Mouse (Mus musculus) MEL (cell line): Measurements from ENCODE around the gene Abhd17a. TPM values are rescaled to one million over a fixed set of nuclear protein-coding genes. Genes with fewer than 3 reads are reported as not detected.
A peak's percentile ranks its signal among the peaks of the same experiment; 100 is the strongest.

Experiments used
- DNase-seq: peaks from one replicate; pipeline ENCODE4 v3.0.0; 2011; ENCODE audit warnings: low read depth, low spot score
- H3K27ac ChIP-seq: 2 replicates; pipeline ENCODE4 v1.5.1; 2012; ENCODE audit warnings: low read depth, mild to moderate bottlenecking, control low read depth, low read length, moderate library complexity; ENCODE audit not compliant: control insufficient read depth
- H3K27me3 ChIP-seq, 2 experiments: fragments of 150-350 bp in 1 of 2; sonication (generic) in 1 of 2; 2 replicates each; pipeline ENCODE4 v1.6.1; 2012; ENCODE audit warnings: low read length in 2 of 2, mild to moderate bottlenecking in 2 of 2, improper control_type of control experiment in 1 of 2, moderate library complexity in 1 of 2; ENCODE audit not compliant: insufficient read depth in 2 of 2, control insufficient read depth in 1 of 2
- H3K36me3 ChIP-seq, 2 experiments: 2 replicates each; pipeline ENCODE4 v1.6.1; 2012 to 2014; ENCODE audit warnings: low read length in 2 of 2, improper control_type of control experiment in 1 of 2, inconsistent platforms in 1 of 2, mild to moderate bottlenecking in 1 of 2; ENCODE audit not compliant: insufficient read depth in 2 of 2, control insufficient read depth in 1 of 2
- H3K4me1 ChIP-seq, 2 experiments: fragments of 150-350 bp in 1 of 2; sonication (generic) in 1 of 2; 2 replicates each; pipeline ENCODE4 v1.6.1; 2012; ENCODE audit warnings: low read length in 2 of 2, improper control_type of control experiment in 1 of 2, mild to moderate bottlenecking in 1 of 2; ENCODE audit not compliant: insufficient read depth in 2 of 2, control insufficient read depth in 1 of 2
- H3K4me3 ChIP-seq, 2 experiments: fragments of 150-350 bp in 1 of 2; sonication (generic) in 1 of 2; 2 replicates each; pipeline ENCODE4 v1.5.1; 2012; ENCODE audit warnings: low read depth in 2 of 2, low read length in 2 of 2, mild to moderate bottlenecking in 2 of 2, moderate library complexity in 2 of 2, control low read depth in 1 of 2, improper control_type of control experiment in 1 of 2; ENCODE audit not compliant: control insufficient read depth in 1 of 2, insufficient read depth in 1 of 2
- H3K79me2 ChIP-seq: 2 replicates; pipeline ENCODE4 v1.6.1; 2012; ENCODE audit warnings: mild to moderate bottlenecking, low read length, moderate library complexity; ENCODE audit not compliant: control insufficient read depth, poor library complexity, insufficient read depth
- H3K9ac ChIP-seq: 2 replicates; pipeline ENCODE4 v1.6.1; 2012; ENCODE audit warnings: low read depth, mild to moderate bottlenecking, control low read depth, low read length, moderate library complexity; ENCODE audit not compliant: control insufficient read depth, poor library complexity, severe bottlenecking
- H3K9me3 ChIP-seq: fragments of 150-350 bp; sonication (generic); replicated peaks from 2 replicates; pipeline ENCODE4 v1.6.1; 2012; ENCODE audit warnings: mild to moderate bottlenecking, low read length, improper control_type of control experiment, moderate library complexity; ENCODE audit not compliant: insufficient read depth
- CHD1 ChIP-seq: IDR thresholded peaks from 2 replicates; pipeline ENCODE4 v1.6.1; 2012; ENCODE audit warnings: low read depth, mild to moderate bottlenecking, inconsistent platforms, low read length, improper control_type of control experiment
- ETS1 ChIP-seq: IDR thresholded peaks from 2 replicates; pipeline ENCODE4 v1.6.1; 2012; ENCODE audit warnings: low read depth, mild to moderate bottlenecking, inconsistent platforms, low read length, improper control_type of control experiment, moderate library complexity
- GABPA ChIP-seq: IDR thresholded peaks from 2 replicates; pipeline ENCODE4 v1.6.1; 2012; ENCODE audit warnings: low read depth, mild to moderate bottlenecking, inconsistent platforms, low read length, improper control_type of control experiment, moderate library complexity
- HCFC1 ChIP-seq: IDR thresholded peaks from 2 replicates; pipeline ENCODE4 v1.6.1; 2012; ENCODE audit warnings: low read depth, mild to moderate bottlenecking, inconsistent platforms, low read length, improper control_type of control experiment, moderate library complexity
- MAZ ChIP-seq: IDR thresholded peaks from 2 replicates; pipeline ENCODE4 v1.6.1; 2012; ENCODE audit warnings: low read depth, mild to moderate bottlenecking, inconsistent platforms, low read length, improper control_type of control experiment
- MYC ChIP-seq: IDR thresholded peaks from 2 replicates; pipeline ENCODE4 v1.6.1; 2011; ENCODE audit warnings: low read depth, mild to moderate bottlenecking, low read length, improper control_type of control experiment, moderate library complexity
- POLR2A ChIP-seq, 2 experiments: IDR thresholded peaks; 2 replicates each; pipeline ENCODE4 v1.6.1; 2011 to 2012; ENCODE audit warnings: low read length in 2 of 2, mild to moderate bottlenecking in 2 of 2, control low read depth in 1 of 2, improper control_type of control experiment in 1 of 2, low read depth in 1 of 2, moderate library complexity in 1 of 2; ENCODE audit not compliant: control insufficient read depth in 1 of 2, insufficient read depth in 1 of 2, poor library complexity in 1 of 2
- RAD21 ChIP-seq: IDR thresholded peaks from 2 replicates; pipeline ENCODE4 v1.6.1; 2011; ENCODE audit warnings: mild to moderate bottlenecking, low read depth, low read length, improper control_type of control experiment
- RCOR1 ChIP-seq: IDR thresholded peaks from 2 replicates; pipeline ENCODE4 v1.6.1; 2012; ENCODE audit warnings: low read depth, mild to moderate bottlenecking, inconsistent platforms, low read length, improper control_type of control experiment
- SIN3A ChIP-seq: IDR thresholded peaks from 2 replicates; pipeline ENCODE4 v1.6.1; 2012; ENCODE audit warnings: low read length, improper control_type of control experiment, inconsistent platforms
- SMC3 ChIP-seq: IDR thresholded peaks from 2 replicates; pipeline ENCODE4 v1.6.1; 2011; ENCODE audit warnings: low read depth, low read length, improper control_type of control experiment
- TCF12 ChIP-seq: IDR thresholded peaks from 2 replicates; pipeline ENCODE4 v1.6.1; 2014; ENCODE audit warnings: low read depth, mild to moderate bottlenecking, inconsistent platforms, low read length, improper control_type of control experiment, moderate library complexity
- UBTF ChIP-seq: IDR thresholded peaks from 2 replicates; pipeline ENCODE4 v1.6.1; 2012; ENCODE audit warnings: low read depth, mild to moderate bottlenecking, inconsistent platforms, low read length, improper control_type of control experiment, moderate library complexity, borderline replicate concordance; ENCODE audit not compliant: insufficient read depth
- USF1 ChIP-seq: IDR thresholded peaks from 2 replicates; pipeline ENCODE4 v1.6.1; 2014; ENCODE audit warnings: low read depth, mild to moderate bottlenecking, inconsistent platforms, low read length, improper control_type of control experiment, moderate library complexity
- ZMIZ1 ChIP-seq: IDR thresholded peaks from 2 replicates; pipeline ENCODE4 v1.6.1; 2012; ENCODE audit warnings: low read depth, mild to moderate bottlenecking, inconsistent platforms, low read length, improper control_type of control experiment, moderate library complexity
- polyA plus RNA-seq, 2 experiments: library from polyadenylated mRNA; stranded (reverse) in 1 of 2; unstranded in 1 of 2; fragments of >175 nt in 1 of 2; fragments of >200 nt in 1 of 2; gene quantifications; 2 replicates each; pipeline versions ENCODE4 v1.2.1 to v1.2.4; 2012; ENCODE audit warnings: low replicate concordance in 2 of 2, low read depth in 1 of 2; ENCODE audit not compliant: insufficient read length in 2 of 2, insufficient read depth in 1 of 2, missing spikeins in 1 of 2
- total RNA-seq: library from RNA; depleted of rRNA; stranded (reverse); fragments of 300-350 nt; gene quantifications from 2 replicates; pipeline ENCODE4 v1.2.3, GENCODE M21; 2012

Gene Abhd17a
- total and polyA plus RNA-seq, 3 experiments, result 96.2 to 136 (median 98.5) TPM

DNA sequence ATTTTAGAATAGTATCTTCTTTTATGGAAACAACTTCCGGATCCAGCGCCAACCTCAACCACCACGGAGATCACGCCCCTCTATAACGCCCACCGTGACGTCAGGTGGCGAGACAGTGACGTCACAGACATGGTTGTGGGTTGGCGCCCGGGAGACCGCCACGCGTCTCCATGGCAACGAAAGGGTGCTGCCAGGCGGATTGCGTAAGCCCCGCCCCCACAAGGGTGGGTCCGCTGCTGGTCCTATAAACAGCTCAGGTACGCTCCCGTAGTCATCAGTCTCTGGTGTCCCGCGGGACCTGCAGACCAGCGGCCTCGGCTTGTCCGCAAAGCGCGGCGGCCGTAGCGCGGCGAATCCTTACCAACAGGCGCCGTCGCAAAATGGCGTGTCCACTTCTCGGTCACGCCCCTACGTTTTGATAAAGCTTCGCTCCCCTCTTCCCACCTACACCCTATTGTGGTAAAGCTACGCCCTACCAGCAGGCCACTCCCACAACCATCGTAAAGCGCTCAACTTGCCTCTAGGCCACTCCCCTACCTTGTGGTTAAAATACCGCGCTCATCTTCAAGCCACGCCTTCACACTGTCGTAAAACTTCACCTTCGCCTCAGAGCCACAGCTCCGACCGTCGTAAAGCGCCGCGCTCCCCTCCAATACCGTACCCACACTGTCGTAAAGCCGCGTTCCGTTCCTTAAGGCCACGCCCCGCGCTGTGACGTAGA is 32.0 kb upstream of the Abhd17a start (continued):
- no peak for TF ChIP-seq UBTF
- no peak; the same call in 1 of the 2 replicates for TF ChIP-seq MYC
- TF ChIP-seq SMC3, result no peak

- TF ChIP-seq POLR2A (IDR thresholded peaks at IDR 0.05; ENCODE audit: control insufficient read depth in 1 of 2, insufficient read depth in 1 of 2, low read depth in 1 of 2, low read length in 2 of 2, poor library complexity in 1 of 2), result peak in 1 of 2 experiments; percentile 70; a peak in 2 of 4 replicates
- TF ChIP-seq TCF12, result no peak
- peak; percentile 31; the same call in 1 of the 2 replicates for TF ChIP-seq ZMIZ1
- 0 out of 2 replicates have a peak, but pooled peaks have one; percentile 31 for TF ChIP-seq CHD1
- no peak for TF ChIP-seq MYC
- TF ChIP-seq MAZ, result 0 out of 2 replicates have a peak, but pooled peaks have one; percentile 64
- Histone ChIP-seq H3K4me3 (peak overlapping the region; percentile 70 to 83), H3K4me1 (peaks cover 0 to 18% of the 10 kb centered on the region in 2 experiments; a peak in 2 of 4 replicates), H3K27ac (peak overlapping the region; percentile 60), H3K36me3 (0 out of 4 replicates have a peak, but pooled peaks cover 0 to 2% of the 10 kb centered on the region in 2 experiments), H3K27me3 (no peaks in the 10 kb centered on the region), H3K9me3 (no peaks in the 10 kb centered on the region), H3K79me2 (peaks cover 39% of the 10 kb centered on the region), H3K9ac (peak overlapping the region; percentile 68)
- DNase-seq, result no peak
These were observed 31.5 kb upstream of the Abhd17a start for GRCm38 (mm10) chr10:80621690-80621939.

- DNase-seq, result no peak
- no peaks in the 10 kb centered on the region for H3K27me3 ChIP-seq
- no peaks in the 10 kb centered on the region for H3K9me3 ChIP-seq
- peaks cover 0 to 18% of the 10 kb centered on the region in 2 experiments; a peak in 2 of 4 replicates for H3K4me1 ChIP-seq
- H3K4me3 ChIP-seq, result peak overlapping the region; percentile 70 to 83
- H3K79me2 ChIP-seq, result peaks cover 34% of the 10 kb centered on the region
- H3K36me3 ChIP-seq, result 0 out of 4 replicates have a peak, but pooled peaks cover 0 to 2% of the 10 kb centered on the region in 2 experiments
- TF ChIP-seq MAZ (no peak), HCFC1 (no peak), ETS1 (no peak), RCOR1 (no peak), UBTF (no peak), GABPA (no peak), TCF12 (no peak), USF1 (no peak), RAD21 (no peak), SIN3A (no peak), SMC3 (no peak)
- peak overlapping the region; percentile 68 for H3K9ac ChIP-seq
- peak overlapping the region; percentile 60 for H3K27ac ChIP-seq
These were observed 30.9 kb upstream of the Abhd17a start for GRCm38 (mm10) chr10:80620796-80621689.
